ENCODE assay signal across 25 mouse cellular contexts in the genomic region with DNA sequence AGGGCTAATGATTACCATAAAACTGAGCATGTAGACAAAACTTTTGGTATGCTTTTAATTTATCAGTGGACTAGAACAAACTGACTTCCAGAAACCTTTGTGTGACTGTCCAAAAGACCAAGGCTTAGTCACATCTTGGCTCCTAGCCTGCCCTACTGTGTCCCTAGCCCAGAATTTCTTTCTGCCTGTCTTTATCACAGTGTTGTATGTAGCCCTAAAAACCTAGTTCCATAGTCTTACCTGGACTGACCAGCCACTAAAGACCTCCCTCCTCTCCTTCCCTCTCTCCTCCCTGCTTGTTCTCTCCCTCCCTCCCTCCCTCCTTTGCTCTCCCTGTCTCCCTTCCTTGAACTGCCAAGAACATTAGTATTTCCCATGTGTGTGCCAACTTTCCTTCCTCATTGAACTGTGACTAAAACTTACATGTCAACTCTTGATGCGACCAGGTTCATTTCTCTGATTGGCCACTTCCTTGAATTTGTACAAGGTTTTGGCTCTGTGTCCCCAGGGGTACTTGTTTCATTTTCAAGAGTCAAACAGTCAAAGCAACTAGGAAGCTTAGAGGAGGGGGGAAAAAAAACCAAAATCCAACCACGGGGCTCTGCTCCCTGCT. TPM values are rescaled to one million over a fixed set of nuclear protein-coding genes. Genes with fewer than 3 reads are reported as not detected.
DNase-seq lines count a peak whose midpoint lies in the region; ATAC-seq and TF ChIP-seq lines count a peak whose summit lies in the region.
"Had no signal": no experiment of that assay in that cellular context is flagged by ENCODE, and none has a peak within 500 bp of the region (broad histone marks: within the 10 kb centered on the region; RNA-seq: fewer than 3 reads in every experiment).

No protein-coding gene starts in this region.

- WGBS in heart, embryonic 12.5 days = 58% methylated on average over 2 of the region's 2 CpGs
- 47% methylated on average over 2 of the region's 2 CpGs for WGBS in lung, postnatal 0 days
- 52% methylated on average over 2 of the region's 2 CpGs for WGBS in forebrain, postnatal 0 days

- no peak overlapping the region for H3K9ac ChIP-seq in heart, embryonic 12.5 days
- no peak overlapping the region for H3K9ac ChIP-seq in lung, postnatal 0 days (replicated peaks; ENCODE audit: low read depth)
- H3K9ac ChIP-seq in forebrain, postnatal 0 days = no peak overlapping the region
- H3K9ac ChIP-seq: embryonic facial prominence, embryonic 15.5 days; heart, embryonic 15.5 days; hindbrain, embryonic 15.5 days; liver, embryonic 14.5 days; stomach, embryonic 15.5 days had no signal

- H3K36me3 ChIP-seq in heart, embryonic 12.5 days = no peaks in the 10 kb centered on the region
- no peaks in the 10 kb centered on the region for H3K36me3 ChIP-seq in lung, postnatal 0 days (ENCODE audit: insufficient read depth, low read length)
- H3K36me3 ChIP-seq in forebrain, postnatal 0 days (ENCODE audit: insufficient read depth) = no peaks in the 10 kb centered on the region
- H3K36me3 ChIP-seq: embryonic facial prominence, embryonic 15.5 days; heart, embryonic 15.5 days; hindbrain, embryonic 15.5 days; stomach, embryonic 15.5 days had no signal

- H3K4me3 ChIP-seq in heart, embryonic 12.5 days = no peak overlapping the region
- H3K4me3 ChIP-seq in lung, postnatal 0 days (ENCODE audit: low read depth, low read length) = no peak overlapping the region
- no peak overlapping the region for H3K4me3 ChIP-seq in forebrain, postnatal 0 days (ENCODE audit: low read depth, low read length)
- H3K4me3 ChIP-seq: embryonic facial prominence, embryonic 15.5 days; heart, embryonic 15.5 days; hindbrain, embryonic 15.5 days; stomach, embryonic 15.5 days had no signal

- peak; percentile 69 for DNase-seq in heart, adult 11 months
- DNase-seq in lung, postnatal 0 days (ENCODE audit: low spot score) = peak; percentile 17
- DNase-seq in lung, postnatal 36 days = no peak
- peak; percentile 65 for DNase-seq in adipocyte (ENCODE audit: low spot score)
- no peak for DNase-seq in forebrain, postnatal 0 days
- DNase-seq in embryo, embryonic 11 days = no peak
- DNase-seq: cerebellum, adult 11 months; gastrocnemius, postnatal 25 days; kidney, postnatal 14 days; layer of hippocampus, adult 9-11 months; lung, postnatal 14 days; spleen, adult 18-20 months; thymus, adult 2 months had no signal

- peaks cover 67% of the 10 kb centered on the region for H3K27me3 ChIP-seq in heart, embryonic 12.5 days (replicated peaks)
- peaks cover 18% of the 10 kb centered on the region; the same call in 1 of the 2 replicates for H3K27me3 ChIP-seq in lung, postnatal 0 days (replicated peaks; ENCODE audit: insufficient read depth, low read length)
- H3K27me3 ChIP-seq in forebrain, postnatal 0 days (ENCODE audit: insufficient read depth, low read length) = peaks cover 83% of the 10 kb centered on the region

- ATAC-seq in heart, embryonic 12.5 days (ENCODE audit: insufficient number of reproducible peaks, low FRiP score) = no peak
- ATAC-seq in lung, postnatal 0 days = no peak
- ATAC-seq in forebrain, postnatal 0 days = no peak
- ATAC-seq: intestine, postnatal 0 days had no signal

- no peaks in the 10 kb centered on the region for H3K4me1 ChIP-seq in heart, embryonic 12.5 days (replicated peaks)
- H3K4me1 ChIP-seq in lung, postnatal 0 days (ENCODE audit: insufficient read depth, low read depth, low read length) = no peaks in the 10 kb centered on the region
- H3K4me1 ChIP-seq in forebrain, postnatal 0 days (ENCODE audit: insufficient read depth) = no peaks in the 10 kb centered on the region
- H3K4me1 ChIP-seq: heart, embryonic 15.5 days; stomach, embryonic 15.5 days had no signal

- no peak for TF ChIP-seq CTCF in lung, postnatal 0 days (IDR thresholded peaks at IDR 0.05)
- no peak for TF ChIP-seq CTCF in forebrain, postnatal 0 days (IDR thresholded peaks at IDR 0.05; ENCODE audit: low read depth)

- no peak for TF ChIP-seq EP300 in lung, postnatal 0 days (IDR thresholded peaks at IDR 0.05)

- H3K9me3 ChIP-seq in heart, embryonic 12.5 days (replicated peaks) = no peaks in the 10 kb centered on the region
- no peaks in the 10 kb centered on the region for H3K9me3 ChIP-seq in lung, postnatal 0 days (ENCODE audit: low read length)
- no peaks in the 10 kb centered on the region for H3K9me3 ChIP-seq in forebrain, postnatal 0 days (ENCODE audit: low read length)
- H3K9me3 ChIP-seq: embryonic facial prominence, embryonic 15.5 days; heart, embryonic 15.5 days; hindbrain, embryonic 15.5 days; stomach, embryonic 15.5 days had no signal

- H3K27ac ChIP-seq in heart, embryonic 12.5 days (ENCODE audit: poor library complexity, severe bottlenecking) = no peak overlapping the region
- no peak overlapping the region for H3K27ac ChIP-seq in lung, postnatal 0 days (ENCODE audit: low read length)
- no peak overlapping the region for H3K27ac ChIP-seq in forebrain, postnatal 0 days (ENCODE audit: low read depth, low read length)
- H3K27ac ChIP-seq: embryonic facial prominence, embryonic 15.5 days; heart, embryonic 15.5 days; hindbrain, embryonic 15.5 days; liver, embryonic 14.5 days; stomach, embryonic 15.5 days had no signal

- H3K4me2 ChIP-seq in heart, embryonic 12.5 days = no peak overlapping the region
- no peak overlapping the region for H3K4me2 ChIP-seq in lung, postnatal 0 days (replicated peaks; ENCODE audit: low read depth, low read length)
- no peak overlapping the region for H3K4me2 ChIP-seq in forebrain, postnatal 0 days (ENCODE audit: low read depth)
- H3K4me2 ChIP-seq: embryonic facial prominence, embryonic 15.5 days; heart, embryonic 15.5 days; hindbrain, embryonic 15.5 days; stomach, embryonic 15.5 days had no signal

RNA-seq across cellular contexts. Expression of a gene that starts 48.8 kb away (rescaled TPM):
- 0.10 and 0.12 TPM in 2 replicates for polyA plus RNA-seq in heart, embryonic 12.5 days (2016; fragmentation: Nextera tagmentation; extraction: Ambion mirVana)
- polyA plus RNA-seq in lung, postnatal 0 days (2015; fragmentation: Nextera tagmentation; extraction: Ambion mirVana) = not detected in 2 replicates
- total RNA-seq in forebrain, postnatal 0 days (2014; rRNA removed) = 0.15 and 0.19 TPM in 2 replicates
- 0.04 and 0.40 TPM in 2 replicates for polyA plus RNA-seq in forebrain, postnatal 0 days (2015; fragmentation: Nextera tagmentation; extraction: Ambion mirVana)
- total RNA-seq: left cerebral cortex, adult 8-10 months; megakaryocyte-erythroid progenitor cell, adult 5-6 weeks; MEL had no signal
- polyA plus RNA-seq: cortical plate, adult 2 months; intestine, postnatal 0 days; liver, embryonic 14.5 days; urinary bladder, adult 2 months had no signal

Comparison
In these comparisons a context has a peak if more than half of its experiments do, and no peak if none do; other contexts are left out.
1. DNase-seq: peak in heart, adult 11 months (single experiment), lung, postnatal 0 days (single experiment) and adipocyte (single experiment); none in lung, postnatal 36 days (single experiment), forebrain, postnatal 0 days (single experiment) and embryo, embryonic 11 days (single experiment).